Mouse (Mus musculus) heart, embryonic 11.5 days (tissue): ENCODE measurements around the gene Rp9. TPM values are rescaled to one million over a fixed set of nuclear protein-coding genes. Genes with fewer than 3 reads are reported as not detected.

Source experiments
- ATAC-seq: fragments of 200-750 bp; cut with Nextera tagmentation; replicated peaks from 2 replicates; pipeline ENCODE4 v1.8.0; 2017; ENCODE audit warnings: moderate library complexity; ENCODE audit not compliant: insufficient number of reproducible peaks, low FRiP score, low TSS enrichment
- H3K27ac ChIP-seq: fragments of 300-500 bp; sonication (generic); 2 replicates; pipeline ENCODE4 v1.5.1; 2014; ENCODE audit warnings: mild to moderate bottlenecking, low read depth, low read length
- H3K27me3 ChIP-seq: fragments of 300-500 bp; sonication (generic); 2 replicates; pipeline ENCODE4 v1.6.1; 2014; ENCODE audit warnings: mild to moderate bottlenecking, low read length, mixed read lengths; ENCODE audit not compliant: control insufficient read depth, insufficient read depth
- H3K36me3 ChIP-seq: fragments of 300-500 bp; sonication (generic); 2 replicates; pipeline ENCODE4 v1.6.1; 2014; ENCODE audit warnings: mild to moderate bottlenecking, low read length, moderate library complexity, mixed read lengths; ENCODE audit not compliant: control insufficient read depth, insufficient read depth
- H3K4me1 ChIP-seq: fragments of 300-500 bp; sonication (generic); 2 replicates; pipeline ENCODE4 v1.6.1; 2014; ENCODE audit warnings: low read length; ENCODE audit not compliant: control insufficient read depth, insufficient read depth
- H3K4me2 ChIP-seq: fragments of 300-500 bp; sonication (generic); 2 replicates; pipeline ENCODE4 v1.6.1; 2014; ENCODE audit warnings: mild to moderate bottlenecking, moderate library complexity
- H3K4me3 ChIP-seq: fragments of 300-500 bp; sonication (generic); 2 replicates; pipeline ENCODE4 v1.5.1; 2014; ENCODE audit warnings: low read depth, low read length
- H3K9ac ChIP-seq: fragments of 300-500 bp; sonication (generic); 2 replicates; pipeline ENCODE4 v1.6.1; 2014; ENCODE audit warnings: mild to moderate bottlenecking, low read depth, low read length, moderate library complexity
- H3K9me3 ChIP-seq: fragments of 300-500 bp; sonication (generic); replicated peaks from 2 replicates; pipeline ENCODE4 v1.6.1; 2016; ENCODE audit warnings: low read length; ENCODE audit not compliant: control insufficient read depth
- WGBS: fragments of 180-500 bp; shearing (Covaris S2); extraction: QIAGEN DNeasy Blood & Tissue Kit; methylation state at CpG from one replicate; pipeline ENCODE4 v1.1.7; 2014; ENCODE audit not compliant: insufficient replicate concordance; 5-methylcytosine and 5-hydroxymethylcytosine counted together
- polyA plus RNA-seq: library from polyadenylated mRNA; unstranded; fragments of >200 nt; fragmentation: Nextera tagmentation; extraction: Ambion mirVana; gene quantifications from 2 replicates; pipeline ENCODE4 v1.2.1, GENCODE M21; 2014

The Rp9 gene
- polyA plus RNA-seq, 1 experiment from 2014 or later = 48.0 TPM

GRCm38 (mm10) chr9:22494203-22494807 is 24.8 kb upstream of the Rp9 start:
- ATAC-seq = no peak
- WGBS = 79% methylated on average over 9 of the region's 9 CpGs

DNA sequence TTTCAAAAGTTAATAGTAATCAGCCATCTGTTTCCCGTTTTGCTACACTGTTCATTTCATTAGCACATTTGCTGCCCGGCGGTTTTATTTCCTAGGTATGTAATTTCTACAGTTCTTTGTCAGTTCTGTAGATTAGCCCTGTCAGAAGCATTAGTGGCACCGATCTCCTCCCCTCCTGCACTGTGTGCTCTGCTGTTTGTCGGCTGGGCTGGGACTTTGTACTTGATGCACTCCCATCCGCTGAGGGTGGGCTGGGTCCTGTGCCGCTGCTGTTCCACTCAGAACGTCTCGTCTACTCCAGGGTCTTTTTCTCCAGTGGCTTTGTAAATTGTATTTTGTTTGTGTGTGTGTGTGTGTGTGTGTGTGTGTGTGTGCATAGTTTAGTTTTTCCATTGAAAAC is 19.4 kb upstream of the Rp9 start:
- Histone ChIP-seq H3K36me3 (no peaks in the 10 kb centered on the region), H3K4me3 (no peak overlapping the region), H3K9ac (no peak overlapping the region), H3K4me1 (no peaks in the 10 kb centered on the region), H3K27ac (no peak overlapping the region), H3K9me3 (no peaks in the 10 kb centered on the region), H3K27me3 (no peaks in the 10 kb centered on the region), H3K4me2 (no peak overlapping the region)
- ATAC-seq = 0 out of 2 replicates have a peak, but pooled peaks have one; percentile 49
- WGBS = 42% methylated on average over 9 of the region's 9 CpGs

More at GRCm38 (mm10) chr9:22494203-22494807, 24.8 kb upstream of the Rp9 start:
- Histone ChIP-seq H3K36me3 (no peaks in the 10 kb centered on the region), H3K27ac (no peak overlapping the region), H3K4me3 (no peak overlapping the region), H3K4me1 (no peaks in the 10 kb centered on the region), H3K4me2 (no peak overlapping the region), H3K27me3 (no peaks in the 10 kb centered on the region), H3K9me3 (no peaks in the 10 kb centered on the region), H3K9ac (no peak overlapping the region)

DNA sequence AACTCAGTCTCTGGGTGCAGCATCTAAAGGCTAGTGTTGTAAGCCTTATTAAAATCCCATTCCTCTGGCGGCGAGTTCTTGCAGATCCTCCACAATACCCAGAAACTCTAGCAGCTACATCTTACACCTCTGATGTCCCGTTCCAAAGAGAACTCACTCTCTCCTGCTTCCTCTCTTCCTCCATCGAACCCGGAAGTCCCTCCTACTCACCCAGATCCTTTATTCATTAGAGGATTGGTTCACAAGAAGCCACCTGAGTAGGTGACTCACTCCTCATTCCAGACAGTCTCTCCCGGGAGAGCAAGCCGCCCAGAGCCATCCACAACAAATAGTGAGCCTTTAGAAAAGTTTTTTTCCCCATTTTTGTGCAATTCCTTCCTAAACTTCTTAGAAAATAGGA is 16.7 kb upstream of the Rp9 start:
- WGBS = 81% methylated on average over 7 of the region's 7 CpGs
- Histone ChIP-seq H3K36me3 (no peaks in the 10 kb centered on the region), H3K4me1 (no peaks in the 10 kb centered on the region), H3K27me3 (no peaks in the 10 kb centered on the region), H3K9me3 (no peaks in the 10 kb centered on the region), H3K4me2 (no peak overlapping the region), H3K27ac (no peak overlapping the region), H3K4me3 (no peak overlapping the region), H3K9ac (no peak overlapping the region)
- no peak for ATAC-seq

DNA sequence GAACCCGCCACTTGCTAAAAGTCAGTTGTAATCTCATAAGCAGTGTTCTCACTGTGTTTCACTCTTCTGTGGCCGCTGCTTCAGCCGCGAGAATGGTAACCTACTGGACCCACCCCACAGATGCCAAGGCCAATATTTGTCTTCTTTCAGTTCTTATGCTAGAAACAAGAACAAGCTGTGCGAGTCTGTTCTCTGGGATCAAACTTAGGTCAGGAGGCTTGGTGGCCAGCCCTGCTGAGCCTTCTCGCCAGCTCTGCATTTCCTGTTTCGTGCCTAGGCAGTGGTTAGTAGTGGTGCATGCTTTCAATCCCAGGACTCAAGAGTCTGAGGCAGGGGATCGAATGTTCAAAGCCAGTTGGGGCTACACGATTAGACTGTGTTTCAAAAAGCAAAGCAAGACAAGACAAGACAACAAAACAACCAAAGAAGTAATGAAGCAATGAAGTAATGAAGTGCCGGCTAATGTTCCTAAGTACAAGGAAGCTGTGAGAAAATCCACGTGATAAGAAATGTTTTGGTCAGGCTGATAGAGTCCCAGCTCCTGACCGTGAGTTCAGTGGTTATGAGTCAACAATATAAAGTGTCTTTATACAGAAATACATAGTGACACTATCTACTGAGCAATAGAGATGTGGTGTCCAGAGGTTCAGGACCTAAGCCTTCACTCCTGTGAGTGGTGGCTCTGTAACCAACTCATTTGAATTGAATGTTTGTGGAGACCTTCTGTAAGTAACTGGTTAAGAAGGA is 15.2 kb upstream of the Rp9 start:
- no peak for ATAC-seq

DNA sequence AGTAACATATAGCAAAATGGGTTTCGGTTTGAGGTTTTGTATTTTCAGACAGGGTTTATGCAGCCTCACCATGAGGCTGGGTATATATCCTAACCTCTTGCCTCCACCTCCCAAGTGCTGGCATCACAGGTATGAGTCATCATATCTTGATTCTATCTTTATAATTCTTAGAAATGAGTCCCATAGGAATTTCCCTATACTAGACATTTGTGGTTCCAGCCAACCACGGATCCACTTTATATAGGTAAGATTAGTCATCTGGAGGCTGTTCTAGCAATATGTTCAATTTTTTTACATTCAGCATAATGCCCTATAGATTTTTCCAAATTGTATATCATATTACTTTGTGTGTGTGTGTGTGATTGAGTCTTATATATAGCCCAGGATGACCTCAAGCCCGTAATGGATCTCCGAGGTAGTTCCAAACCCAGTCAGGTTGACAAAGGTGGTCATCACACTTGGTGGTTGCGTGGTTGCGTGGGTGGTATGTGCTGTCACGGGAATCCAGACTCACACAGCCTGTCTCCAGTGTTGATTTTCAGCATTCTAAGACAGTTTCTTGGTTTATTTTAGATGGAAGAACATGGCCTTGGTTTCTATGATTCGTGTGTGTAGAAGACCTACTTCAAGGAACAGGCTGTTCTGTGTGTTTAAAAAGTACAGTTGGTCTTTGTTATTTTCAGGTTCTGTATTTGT is 14.5 kb upstream of the Rp9 start:
- WGBS = 90% methylated on average over 8 of the region's 8 CpGs
- Histone ChIP-seq H3K4me3 (no peak overlapping the region), H3K9me3 (no peaks in the 10 kb centered on the region), H3K27ac (no peak overlapping the region), H3K4me1 (no peaks in the 10 kb centered on the region), H3K36me3 (no peaks in the 10 kb centered on the region), H3K27me3 (no peaks in the 10 kb centered on the region), H3K9ac (no peak overlapping the region), H3K4me2 (no peak overlapping the region)
- ATAC-seq = no peak

More for the DNA sequence above, 15.2 kb upstream of the Rp9 start:
- Histone ChIP-seq H3K9ac (no peak overlapping the region), H3K4me2 (no peak overlapping the region), H3K9me3 (no peaks in the 10 kb centered on the region), H3K36me3 (no peaks in the 10 kb centered on the region), H3K4me1 (no peaks in the 10 kb centered on the region), H3K27me3 (no peaks in the 10 kb centered on the region), H3K4me3 (no peak overlapping the region), H3K27ac (no peak overlapping the region)
- 81% methylated on average over 12 of the region's 12 CpGs for WGBS

GRCm38 (mm10) chr9:22478946-22479345 is 9.4 kb upstream of the Rp9 start:
- Histone ChIP-seq H3K36me3 (no peaks in the 10 kb centered on the region), H3K4me2 (no peak overlapping the region), H3K4me3 (no peak overlapping the region), H3K9ac (no peak overlapping the region), H3K27ac (no peak overlapping the region), H3K9me3 (no peaks in the 10 kb centered on the region), H3K27me3 (no peaks in the 10 kb centered on the region), H3K4me1 (no peaks in the 10 kb centered on the region)
- ATAC-seq = no peak
- 90% methylated on average over 8 of the region's 8 CpGs for WGBS

DNA sequence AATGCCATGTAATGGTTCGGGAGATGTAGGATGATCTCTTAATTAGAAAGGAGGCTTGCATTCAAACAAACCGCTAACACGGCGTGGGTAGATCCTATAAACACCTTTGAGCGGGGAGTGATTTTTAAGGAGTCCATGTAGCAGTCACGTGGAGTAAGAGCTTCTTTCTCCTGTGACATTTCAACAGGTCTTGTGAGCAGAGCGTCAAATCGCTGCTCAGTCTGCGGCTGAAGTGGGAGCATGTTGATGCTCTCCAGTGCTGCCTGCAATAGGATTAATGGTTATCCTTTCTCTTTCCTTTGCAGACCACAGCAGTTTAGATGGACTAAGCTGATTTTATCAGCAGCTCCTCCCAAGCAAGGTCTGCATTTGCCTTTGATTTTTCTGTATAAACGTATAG is 6.7 kb upstream of the Rp9 start:
- Histone ChIP-seq H3K9ac (peak overlapping the region; percentile 73), H3K4me1 (no peaks in the 10 kb centered on the region), H3K27ac (no peak overlapping the region), H3K4me3 (peak overlapping the region; percentile 64), H3K27me3 (no peaks in the 10 kb centered on the region), H3K36me3 (no peaks in the 10 kb centered on the region), H3K9me3 (no peaks in the 10 kb centered on the region), H3K4me2 (peak overlapping the region; percentile 94)
- no peak for ATAC-seq
- WGBS = 5% methylated on average over 10 of the region's 10 CpGs

DNA sequence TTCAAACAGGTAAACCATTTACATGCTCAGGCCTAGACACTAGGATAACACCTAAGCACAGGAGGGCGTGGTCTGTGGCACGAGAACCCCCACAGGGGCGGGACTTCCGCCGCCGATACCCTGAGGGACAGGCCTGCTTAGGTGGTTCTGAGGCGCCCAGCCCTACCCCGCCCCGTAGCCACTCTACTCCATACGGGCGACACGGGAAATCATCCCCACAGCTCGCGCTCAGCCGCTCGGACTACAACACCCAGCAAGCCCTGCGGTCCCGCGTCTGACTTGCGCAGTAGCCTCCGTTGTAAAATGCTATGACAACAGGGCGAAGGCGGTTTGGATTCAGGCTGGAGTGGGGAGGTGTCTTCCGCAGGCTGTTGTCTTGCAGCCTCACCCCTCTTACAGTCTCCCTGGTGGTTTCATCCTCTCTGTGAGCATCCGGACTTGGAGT is 5.9 kb upstream of the Rp9 start, which contains the start of gene Bbs9:
TSS of gene Bbs9 (plus strand) at position 292 of the 445 bp plus-strand sequence.
- Histone ChIP-seq H3K4me3 (peak within 1 kb of the TSS; percentile 64), H3K9me3 (no peaks in the 10 kb centered on the region), H3K4me1 (no peaks in the 10 kb centered on the region), H3K27ac (0 out of 2 replicates have a peak within 1 kb of the TSS, but pooled peaks have one; percentile 29), H3K9ac (peak within 1 kb of the TSS; percentile 73), H3K36me3 (no peaks in the 10 kb centered on the region), H3K4me2 (peak within 1 kb of the TSS; percentile 94), H3K27me3 (no peaks in the 10 kb centered on the region)
- ATAC-seq = peak; percentile 99
- under 1% methylated on average over 25 of the region's 25 CpGs for WGBS
